Mouse (Mus musculus) macrophage (primary cell): ENCODE results near the gene Serpina3c. TPM values are rescaled to one million over a fixed set of nuclear protein-coding genes. Genes with fewer than 3 reads are reported as not detected.

Source experiments
- polyA plus RNA-seq: library from polyadenylated mRNA; stranded (reverse); fragments of 250-400 nt; gene quantifications from 3 replicates; pipeline ENCODE4 v1.2.4, GENCODE M21; 2018; ENCODE audit warnings: inconsistent platforms

Serpina3c gene
- polyA plus RNA-seq, 1 experiment from 2014 or later = not detected

Other genes with a start within 250 kb of the Serpina3c start
- not detected in 3 replicates for gene Serpina1c, start 249.0 kb downstream of the Serpina3c start, polyA plus RNA-seq
- gene Serpina1e, start 194.9 kb downstream of the Serpina3c start, polyA plus RNA-seq = not detected in 3 replicates
- gene Serpina11, start 163.9 kb downstream of the Serpina3c start, polyA plus RNA-seq = not detected in 3 replicates
- not detected in 3 replicates for gene Serpina9, start 140.1 kb downstream of the Serpina3c start, polyA plus RNA-seq
- gene Serpina12, start 109.4 kb downstream of the Serpina3c start, polyA plus RNA-seq = not detected in 3 replicates
- not detected in 3 replicates for gene Serpina5, start 52.8 kb downstream of the Serpina3c start, polyA plus RNA-seq
- gene Serpina3a, start 41.1 kb downstream of the Serpina3c start, polyA plus RNA-seq = not detected in 3 replicates
- gene Serpina3b, start 25.9 kb downstream of the Serpina3c start, polyA plus RNA-seq = 0.14 TPM in 1 of 3 replicates, not detected in the others
- gene Serpina3f, start 60.7 kb upstream of the Serpina3c start, polyA plus RNA-seq = 0.31 to 2.0 TPM (median 0.44 TPM) in 3 replicates
- 1.4 to 6.2 TPM (median 1.5 TPM) in 3 replicates for gene Serpina3g, start 82.4 kb upstream of the Serpina3c start, polyA plus RNA-seq
- not detected in 3 replicates for gene Serpina3i, start 109.3 kb upstream of the Serpina3c start, polyA plus RNA-seq
- gene Serpina3j, start 160.7 kb upstream of the Serpina3c start, polyA plus RNA-seq = not detected in 3 replicates
- gene Serpina3k, start 184.6 kb upstream of the Serpina3c start, polyA plus RNA-seq = not detected in 3 replicates
- gene Serpina3m, start 184.6 kb upstream of the Serpina3c start, polyA plus RNA-seq = not detected in 3 replicates